Mouse (Mus musculus) MEL (cell line): ENCODE results near the gene Rps10. TPM values are rescaled to one million over a fixed set of nuclear protein-coding genes. Genes with fewer than 3 reads are reported as not detected.
A peak's percentile ranks its signal among the peaks of the same experiment; 100 is the strongest.

Experiments used
- DNase-seq: peaks from one replicate; pipeline ENCODE4 v3.0.0; 2011; ENCODE audit warnings: low read depth, low spot score
- H3K27ac ChIP-seq: 2 replicates; pipeline ENCODE4 v1.5.1; 2012; ENCODE audit warnings: low read depth, mild to moderate bottlenecking, control low read depth, low read length, moderate library complexity; ENCODE audit not compliant: control insufficient read depth
- H3K27me3 ChIP-seq, 2 experiments: fragments of 150-350 bp in 1 of 2; sonication (generic) in 1 of 2; 2 replicates each; pipeline ENCODE4 v1.6.1; 2012; ENCODE audit warnings: low read length in 2 of 2, mild to moderate bottlenecking in 2 of 2, improper control_type of control experiment in 1 of 2, moderate library complexity in 1 of 2; ENCODE audit not compliant: insufficient read depth in 2 of 2, control insufficient read depth in 1 of 2
- H3K36me3 ChIP-seq, 2 experiments: 2 replicates each; pipeline ENCODE4 v1.6.1; 2012 to 2014; ENCODE audit warnings: low read length in 2 of 2, improper control_type of control experiment in 1 of 2, inconsistent platforms in 1 of 2, mild to moderate bottlenecking in 1 of 2; ENCODE audit not compliant: insufficient read depth in 2 of 2, control insufficient read depth in 1 of 2
- H3K4me1 ChIP-seq, 2 experiments: fragments of 150-350 bp in 1 of 2; sonication (generic) in 1 of 2; 2 replicates each; pipeline ENCODE4 v1.6.1; 2012; ENCODE audit warnings: low read length in 2 of 2, improper control_type of control experiment in 1 of 2, mild to moderate bottlenecking in 1 of 2; ENCODE audit not compliant: insufficient read depth in 2 of 2, control insufficient read depth in 1 of 2
- H3K4me3 ChIP-seq, 2 experiments: fragments of 150-350 bp in 1 of 2; sonication (generic) in 1 of 2; 2 replicates each; pipeline ENCODE4 v1.5.1; 2012; ENCODE audit warnings: low read depth in 2 of 2, low read length in 2 of 2, mild to moderate bottlenecking in 2 of 2, moderate library complexity in 2 of 2, control low read depth in 1 of 2, improper control_type of control experiment in 1 of 2; ENCODE audit not compliant: control insufficient read depth in 1 of 2, insufficient read depth in 1 of 2
- H3K79me2 ChIP-seq: 2 replicates; pipeline ENCODE4 v1.6.1; 2012; ENCODE audit warnings: mild to moderate bottlenecking, low read length, moderate library complexity; ENCODE audit not compliant: control insufficient read depth, poor library complexity, insufficient read depth
- H3K9ac ChIP-seq: 2 replicates; pipeline ENCODE4 v1.6.1; 2012; ENCODE audit warnings: low read depth, mild to moderate bottlenecking, control low read depth, low read length, moderate library complexity; ENCODE audit not compliant: control insufficient read depth, poor library complexity, severe bottlenecking
- H3K9me3 ChIP-seq: fragments of 150-350 bp; sonication (generic); replicated peaks from 2 replicates; pipeline ENCODE4 v1.6.1; 2012; ENCODE audit warnings: mild to moderate bottlenecking, low read length, improper control_type of control experiment, moderate library complexity; ENCODE audit not compliant: insufficient read depth
- CTCF ChIP-seq, 3 experiments: IDR thresholded peaks in 2 of 3; conservative IDR thresholded peaks in 1 of 3; 2 replicates each; pipeline ENCODE4 v1.5.1; 2011 to 2012; ENCODE audit warnings: low read length in 3 of 3, low read depth in 2 of 3, mild to moderate bottlenecking in 2 of 3, improper control_type of control experiment in 1 of 3, inconsistent platforms in 1 of 3, mixed read lengths in 1 of 3, moderate library complexity in 1 of 3; ENCODE audit not compliant: control insufficient read depth in 1 of 3, insufficient read depth in 1 of 3, poor library complexity in 1 of 3, severe bottlenecking in 1 of 3
- KAT2A ChIP-seq: conservative IDR thresholded peaks from 2 replicates; pipeline ENCODE4 v1.6.1; 2012; ENCODE audit warnings: low read depth, low read length, improper control_type of control experiment, inconsistent platforms
- MAX ChIP-seq: IDR thresholded peaks from 2 replicates; pipeline ENCODE4 v1.6.1; 2011; ENCODE audit warnings: low read length, improper control_type of control experiment
- MXI1 ChIP-seq: IDR thresholded peaks from 2 replicates; pipeline ENCODE4 v1.6.1; 2011; ENCODE audit warnings: mild to moderate bottlenecking, low read depth, low read length, improper control_type of control experiment
- MYB ChIP-seq: IDR thresholded peaks from 2 replicates; pipeline ENCODE4 v1.6.1; 2011; ENCODE audit warnings: mild to moderate bottlenecking, low read depth, low read length, improper control_type of control experiment
- NELFE ChIP-seq: IDR thresholded peaks from 2 replicates; pipeline ENCODE4 v1.6.1; 2011; ENCODE audit warnings: low read depth, low read length, improper control_type of control experiment
- TBP ChIP-seq: IDR thresholded peaks from 2 replicates; pipeline ENCODE4 v1.8.0; 2011; ENCODE audit warnings: low read depth, low read length, improper control_type of control experiment
- polyA plus RNA-seq, 2 experiments: library from polyadenylated mRNA; stranded (reverse) in 1 of 2; unstranded in 1 of 2; fragments of >175 nt in 1 of 2; fragments of >200 nt in 1 of 2; gene quantifications; 2 replicates each; pipeline versions ENCODE4 v1.2.1 to v1.2.4; 2012; ENCODE audit warnings: low replicate concordance in 2 of 2, low read depth in 1 of 2; ENCODE audit not compliant: insufficient read length in 2 of 2, insufficient read depth in 1 of 2, missing spikeins in 1 of 2
- total RNA-seq: library from RNA; depleted of rRNA; stranded (reverse); fragments of 300-350 nt; gene quantifications from 2 replicates; pipeline ENCODE4 v1.2.3, GENCODE M21; 2012

The Rps10 gene
- total and polyA plus RNA-seq, 3 experiments = 3,057 to 3,899 (median 3,166) TPM

DNA sequence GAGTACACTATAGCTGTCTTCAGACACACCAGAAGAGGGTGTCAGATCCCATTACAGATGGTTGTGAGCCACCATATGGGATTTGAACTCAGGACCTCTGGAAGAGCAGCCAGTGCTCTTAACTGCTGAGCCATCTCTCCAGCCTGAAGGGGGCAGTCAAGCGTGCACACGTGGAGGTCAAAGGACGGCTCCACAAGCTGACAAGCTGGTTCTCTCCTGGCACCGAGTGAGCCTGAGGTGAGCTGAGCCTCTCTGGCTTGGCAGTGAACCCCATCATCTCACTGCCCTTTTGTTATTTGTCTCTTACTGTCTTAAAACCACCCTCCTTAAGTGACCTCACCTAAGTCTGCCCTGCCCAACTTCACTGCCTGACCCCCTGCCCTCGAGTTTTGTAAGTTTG, 9.0 kb downstream of the Rps10 start:
- TF ChIP-seq TBP = 0 out of 2 replicates have a peak, but pooled peaks have one; percentile 24
- peak; percentile 23 to 45 (median 33); a peak in 5 of 6 replicates for TF ChIP-seq CTCF (IDR thresholded peaks at IDR 0.05 in 2 of 3, conservative IDR thresholded peaks at IDR 0.05 in 1 of 3; ENCODE audit: control insufficient read depth in 1 of 3, insufficient read depth in 1 of 3, low read depth in 2 of 3, low read length in 3 of 3, poor library complexity in 1 of 3, severe bottlenecking in 1 of 3)
- peak; percentile 34; the same call in 1 of the 2 replicates for TF ChIP-seq MAX
- no peak for TF ChIP-seq MYB
- TF ChIP-seq MXI1 = peak; percentile 42; the same call in 1 of the 2 replicates
- H3K9ac ChIP-seq = no peak overlapping the region
- H3K4me1 ChIP-seq = peaks cover 0 to 5% of the 10 kb centered on the region in 2 experiments; a peak in 3 of 4 replicates

DNA sequence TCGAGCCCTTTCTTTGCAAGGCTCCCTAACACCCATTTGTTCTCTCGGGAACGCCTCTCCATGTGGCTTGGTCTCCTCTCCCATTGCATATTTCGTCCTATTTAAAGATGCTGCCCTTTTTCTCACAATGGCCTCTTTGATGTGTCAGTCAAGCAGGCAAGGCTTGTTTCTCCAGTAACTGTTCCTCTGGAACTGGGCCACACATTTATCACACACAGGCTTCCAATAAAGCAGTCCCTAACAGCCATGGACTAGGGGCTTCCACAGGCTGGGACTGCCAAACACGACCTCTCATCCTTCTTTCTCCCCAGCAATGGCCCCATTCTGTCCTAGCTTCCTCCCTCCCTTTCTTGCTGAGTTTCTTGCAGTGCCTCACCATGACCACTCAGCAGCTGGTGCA, 9.8 kb downstream of the Rps10 start:
- Histone ChIP-seq H3K9ac (no peak overlapping the region), H3K27ac (no peak overlapping the region), H3K4me3 (no peak overlapping the region), H3K79me2 (peaks cover 24% of the 10 kb centered on the region), H3K36me3 (peaks cover 5 to 6% of the 10 kb centered on the region in 2 experiments), H3K27me3 (no peaks in the 10 kb centered on the region), H3K4me1 (peaks cover 0 to 4% of the 10 kb centered on the region in 2 experiments; a peak in 3 of 4 replicates), H3K9me3 (no peaks in the 10 kb centered on the region)
- DNase-seq = no peak
- TF ChIP-seq KAT2A = no peak

More for the DNA sequence above, 9.0 kb downstream of the Rps10 start:
- no peaks in the 10 kb centered on the region for H3K27me3 ChIP-seq
- H3K4me3 ChIP-seq = no peak overlapping the region
- H3K36me3 ChIP-seq = peaks cover 5 to 13% of the 10 kb centered on the region in 2 experiments
- DNase-seq = peak; percentile 59
- H3K9me3 ChIP-seq = no peaks in the 10 kb centered on the region
- H3K79me2 ChIP-seq = peaks cover 24% of the 10 kb centered on the region
- no peak overlapping the region for H3K27ac ChIP-seq

DNA sequence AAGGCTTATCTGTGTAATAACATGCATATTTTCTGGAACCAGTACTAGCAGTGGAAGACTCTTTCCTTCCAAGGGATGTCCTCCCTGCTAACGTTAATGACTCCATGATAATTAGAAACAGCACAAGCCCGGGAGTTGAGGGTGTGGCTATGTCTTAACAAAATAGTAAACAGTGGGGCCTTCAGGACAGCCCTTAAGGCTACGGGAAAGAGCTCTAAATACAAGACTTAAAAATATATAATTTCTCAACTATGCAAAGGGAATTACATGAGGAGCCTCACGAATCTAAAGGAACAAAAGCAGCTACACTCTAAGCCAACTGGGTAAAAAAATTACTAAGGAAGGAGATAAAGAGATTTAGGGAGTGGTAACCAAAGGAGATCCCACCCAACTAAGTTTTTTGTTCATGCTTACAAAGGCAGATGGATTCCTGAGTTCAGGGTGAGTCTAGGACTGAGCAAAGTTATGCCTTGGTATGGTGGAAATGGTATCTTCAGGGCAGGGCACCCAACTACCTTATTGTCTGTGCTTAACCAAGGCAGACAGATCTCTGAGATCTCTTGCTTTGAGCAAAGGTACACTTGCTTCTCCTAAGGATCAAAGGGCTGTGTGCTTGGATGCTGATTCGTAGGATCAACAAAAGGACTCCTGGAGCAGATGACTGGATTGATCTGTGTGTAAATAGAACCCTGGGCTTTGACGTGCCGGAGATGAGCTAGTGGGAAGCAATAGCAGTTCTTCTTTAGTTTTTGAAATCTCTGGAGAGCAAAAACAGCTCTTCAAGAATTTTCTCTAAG, 10.8 kb downstream of the Rps10 start:
- Histone ChIP-seq H3K27me3 (no peaks in the 10 kb centered on the region), H3K36me3 (peaks cover under 1 to 16% of the 10 kb centered on the region in 2 experiments; a peak in 3 of 4 replicates), H3K4me1 (peaks cover 0 to 8% of the 10 kb centered on the region in 2 experiments), H3K9ac (no peak overlapping the region), H3K79me2 (peaks cover 28% of the 10 kb centered on the region), H3K27ac (no peak overlapping the region), H3K9me3 (no peaks in the 10 kb centered on the region), H3K4me3 (no peak overlapping the region)
- DNase-seq = peak; percentile 41
- TF ChIP-seq TBP (peak; percentile 94), NELFE (no peak)
